22 mouse cellular contexts compared by ENCODE assay signal in the genomic region with DNA sequence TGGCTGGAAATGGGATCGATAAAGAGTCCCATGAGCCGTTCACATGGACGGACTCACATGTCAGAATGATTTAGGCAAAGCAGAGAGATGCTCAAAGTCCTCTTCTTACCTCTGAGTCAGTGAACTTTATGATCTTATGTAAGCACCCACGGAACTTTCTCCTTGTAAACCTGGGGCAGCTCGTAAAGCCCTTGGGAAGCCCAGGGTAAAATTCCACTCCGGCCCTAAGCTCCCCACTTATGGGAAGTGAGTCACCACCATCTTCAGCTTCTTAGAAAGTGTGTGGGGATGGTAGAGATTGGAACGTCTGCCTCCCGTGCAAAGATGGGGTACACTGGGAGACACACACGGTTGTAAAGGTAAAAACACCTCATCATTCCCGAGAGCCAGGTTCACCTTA.
DNase-seq lines count a peak whose midpoint lies in the region; ATAC-seq and TF ChIP-seq lines count a peak whose summit lies in the region.
"Had no signal": no experiment of that assay in that cellular context is flagged by ENCODE, and none has a peak within 500 bp of the region (broad histone marks: within the 10 kb centered on the region; RNA-seq: fewer than 3 reads in every experiment).

No protein-coding gene starts in this region.

- H3K27me3 ChIP-seq in kidney, adult 2 months (replicated peaks; ENCODE audit: control insufficient read depth, insufficient read depth, low read length) = no peaks in the 10 kb centered on the region
- H3K27me3 ChIP-seq in kidney, embryonic 14.5 days (ENCODE audit: control insufficient read depth, insufficient read depth, low read length) = no peaks in the 10 kb centered on the region
- H3K27me3 ChIP-seq in intestine, embryonic 16.5 days (replicated peaks; ENCODE audit: control insufficient read depth, insufficient read depth, low read length) = no peaks in the 10 kb centered on the region
- no peaks in the 10 kb centered on the region for H3K27me3 ChIP-seq in hindbrain, embryonic 16.5 days (replicated peaks; ENCODE audit: control insufficient read depth, insufficient read depth, low read length)
- H3K27me3 ChIP-seq in midbrain, embryonic 14.5 days (ENCODE audit: control insufficient read depth, insufficient read depth, low read length) = no peaks in the 10 kb centered on the region
- H3K27me3 ChIP-seq: embryonic facial prominence, embryonic 15.5 days; forebrain, embryonic 15.5 days; limb, embryonic 13.5 days; midbrain, embryonic 12.5 days; neural tube, embryonic 12.5 days had no signal

- no peak overlapping the region for H3K4me3 ChIP-seq in kidney, adult 2 months (ENCODE audit: insufficient read depth, low read depth, low read length)
- no peak overlapping the region for H3K4me3 ChIP-seq in kidney, embryonic 14.5 days (ENCODE audit: low read length)
- H3K4me3 ChIP-seq in intestine, embryonic 16.5 days (ENCODE audit: low read length) = no peak overlapping the region
- no peak overlapping the region for H3K4me3 ChIP-seq in hindbrain, embryonic 16.5 days (ENCODE audit: low read length)
- H3K4me3 ChIP-seq in midbrain, embryonic 14.5 days (replicated peaks; ENCODE audit: low read depth, low read length) = no peak overlapping the region
- H3K4me3 ChIP-seq: embryonic facial prominence, embryonic 15.5 days; forebrain, embryonic 15.5 days; hindbrain, embryonic 10.5 days; limb, embryonic 13.5 days; midbrain, embryonic 12.5 days; neural tube, embryonic 12.5 days had no signal

- no peak overlapping the region for H3K27ac ChIP-seq in kidney, adult 2 months (ENCODE audit: insufficient read depth, low read depth, low read length)
- H3K27ac ChIP-seq in kidney, embryonic 14.5 days (ENCODE audit: low read depth, low read length) = no peak overlapping the region
- no peak overlapping the region for H3K27ac ChIP-seq in intestine, embryonic 16.5 days (ENCODE audit: low read length)
- no peak overlapping the region for H3K27ac ChIP-seq in hindbrain, embryonic 16.5 days (ENCODE audit: low read depth, low read length)
- H3K27ac ChIP-seq in midbrain, embryonic 14.5 days (replicated peaks; ENCODE audit: low read depth, low read length) = no peak overlapping the region
- H3K27ac ChIP-seq: embryonic facial prominence, embryonic 15.5 days; forebrain, embryonic 15.5 days; hindbrain, embryonic 10.5 days; limb, embryonic 13.5 days; liver, embryonic 14.5 days; midbrain, embryonic 12.5 days; neural tube, embryonic 12.5 days; stomach, postnatal 0 days had no signal

- DNase-seq in kidney, adult 2 months = peak; percentile 48
- DNase-seq in right cerebral cortex, adult 18-20 months = peak; percentile 6
- no peak for DNase-seq in right cerebral cortex, adult 2 months (ENCODE audit: low spot score in 2 of 2)
- DNase-seq in midbrain, embryonic 14.5 days = no peak
- DNase-seq: cerebellum, adult 9-10 months; gastrocnemius, postnatal 10 days; lung, embryonic 14.5 days; thymus, adult 2 months; thymus, postnatal 4 days had no signal

- H3K9me3 ChIP-seq in kidney, embryonic 14.5 days (ENCODE audit: control insufficient read depth, low read length) = no peaks in the 10 kb centered on the region
- H3K9me3 ChIP-seq in intestine, embryonic 16.5 days (ENCODE audit: control insufficient read depth, low read length) = no peaks in the 10 kb centered on the region
- H3K9me3 ChIP-seq in hindbrain, embryonic 16.5 days (ENCODE audit: control insufficient read depth, low read length) = no peaks in the 10 kb centered on the region
- H3K9me3 ChIP-seq in midbrain, embryonic 14.5 days (ENCODE audit: control insufficient read depth, low read length) = no peaks in the 10 kb centered on the region
- H3K9me3 ChIP-seq: embryonic facial prominence, embryonic 15.5 days; forebrain, embryonic 15.5 days; hindbrain, embryonic 10.5 days; limb, embryonic 13.5 days; midbrain, embryonic 12.5 days; neural tube, embryonic 12.5 days had no signal

- ATAC-seq in kidney, embryonic 14.5 days (ENCODE audit: low FRiP score, low TSS enrichment) = no peak
- ATAC-seq in intestine, embryonic 16.5 days = peak; percentile 24; the same call in 1 of the 2 replicates
- ATAC-seq in hindbrain, embryonic 16.5 days = no peak
- ATAC-seq in midbrain, embryonic 14.5 days (ENCODE audit: low FRiP score, low TSS enrichment) = no peak
- ATAC-seq: CD4-positive, CD25-positive, alpha-beta regulatory T cell, adult 4 months; forebrain, embryonic 15.5 days had no signal

- no peak for TF ChIP-seq CTCF in kidney, adult 2 months (conservative IDR thresholded peaks at IDR 0.05; ENCODE audit: insufficient read depth, insufficient read length, low read depth, low read length)

- no peaks in the 10 kb centered on the region for H3K36me3 ChIP-seq in kidney, adult 2 months (ENCODE audit: control insufficient read depth, insufficient read depth, low read length)
- no peaks in the 10 kb centered on the region for H3K36me3 ChIP-seq in kidney, embryonic 14.5 days (ENCODE audit: control insufficient read depth, insufficient read depth, low read length)
- no peaks in the 10 kb centered on the region for H3K36me3 ChIP-seq in intestine, embryonic 16.5 days (ENCODE audit: control insufficient read depth, insufficient read depth, low read length)
- no peaks in the 10 kb centered on the region for H3K36me3 ChIP-seq in hindbrain, embryonic 16.5 days (ENCODE audit: control insufficient read depth, insufficient read depth, low read length)
- H3K36me3 ChIP-seq in midbrain, embryonic 14.5 days (ENCODE audit: control insufficient read depth, insufficient read depth, low read length) = no peaks in the 10 kb centered on the region
- H3K36me3 ChIP-seq: embryonic facial prominence, embryonic 15.5 days; forebrain, embryonic 15.5 days; hindbrain, embryonic 10.5 days; limb, embryonic 13.5 days; midbrain, embryonic 12.5 days; neural tube, embryonic 12.5 days had no signal

- no peak for TF ChIP-seq POLR2A in kidney, adult 2 months (IDR thresholded peaks at IDR 0.05; ENCODE audit: low read depth, low read length)

- no peak overlapping the region for H3K9ac ChIP-seq in kidney, embryonic 14.5 days (ENCODE audit: low read depth, low read length)
- no peak overlapping the region for H3K9ac ChIP-seq in intestine, embryonic 16.5 days (ENCODE audit: low read depth, low read length)
- H3K9ac ChIP-seq in hindbrain, embryonic 16.5 days (ENCODE audit: low read depth, low read length) = no peak overlapping the region
- no peak overlapping the region for H3K9ac ChIP-seq in midbrain, embryonic 14.5 days (replicated peaks; ENCODE audit: low read length)
- H3K9ac ChIP-seq: embryonic facial prominence, embryonic 15.5 days; forebrain, embryonic 15.5 days; limb, embryonic 13.5 days; liver, embryonic 14.5 days; lung, embryonic 14.5 days; midbrain, embryonic 12.5 days; neural tube, embryonic 12.5 days had no signal

- 73% methylated on average over 10 of the region's 10 CpGs for WGBS in kidney, adult 2 months
- 84% methylated on average over 10 of the region's 10 CpGs for WGBS in kidney, embryonic 14.5 days
- 82% methylated on average over 10 of the region's 10 CpGs for WGBS in intestine, embryonic 16.5 days
- 93% methylated on average over 10 of the region's 10 CpGs for WGBS in hindbrain, embryonic 16.5 days
- 95% methylated on average over 10 of the region's 10 CpGs for WGBS in midbrain, embryonic 14.5 days

- no peaks in the 10 kb centered on the region for H3K4me1 ChIP-seq in kidney, adult 2 months (ENCODE audit: control insufficient read depth, insufficient read depth, low read length)
- no peaks in the 10 kb centered on the region for H3K4me1 ChIP-seq in kidney, embryonic 14.5 days (ENCODE audit: control insufficient read depth, insufficient read depth, low read length)
- H3K4me1 ChIP-seq in intestine, embryonic 16.5 days (ENCODE audit: control insufficient read depth, insufficient read depth, low read length) = peaks cover 4% of the 10 kb centered on the region; the same call in 1 of the 2 replicates
- no peaks in the 10 kb centered on the region for H3K4me1 ChIP-seq in hindbrain, embryonic 16.5 days (ENCODE audit: control insufficient read depth, insufficient read depth, low read depth, low read length)
- no peaks in the 10 kb centered on the region for H3K4me1 ChIP-seq in midbrain, embryonic 14.5 days (ENCODE audit: control insufficient read depth, insufficient read depth, low read length)
- H3K4me1 ChIP-seq: embryonic facial prominence, embryonic 15.5 days; forebrain, embryonic 15.5 days; hindbrain, embryonic 10.5 days; limb, embryonic 13.5 days; midbrain, embryonic 12.5 days; neural tube, embryonic 12.5 days had no signal

- no peak overlapping the region for H3K4me2 ChIP-seq in kidney, embryonic 14.5 days (replicated peaks; ENCODE audit: low read depth, low read length)
- no peak overlapping the region for H3K4me2 ChIP-seq in intestine, embryonic 16.5 days (ENCODE audit: low read depth, low read length)
- H3K4me2 ChIP-seq in hindbrain, embryonic 16.5 days (ENCODE audit: low read length) = no peak overlapping the region
- H3K4me2 ChIP-seq in midbrain, embryonic 14.5 days (ENCODE audit: low read length) = no peak overlapping the region
- H3K4me2 ChIP-seq: embryonic facial prominence, embryonic 15.5 days; forebrain, embryonic 15.5 days; heart, embryonic 11.5 days; limb, embryonic 13.5 days; lung, embryonic 14.5 days; midbrain, embryonic 12.5 days; neural tube, embryonic 12.5 days had no signal

Comparison
In these comparisons a context has a peak if more than half of its experiments do, and no peak if none do; other contexts are left out.
1. DNase-seq: peak in kidney, adult 2 months (single experiment) and right cerebral cortex, adult 18-20 months (single experiment); none in right cerebral cortex, adult 2 months (0 of 2) and midbrain, embryonic 14.5 days (single experiment).